46 mouse cellular contexts compared by ENCODE assay signal in genomic region chr16:4984717-4985116, GRCm38 (mm10). TPM values are rescaled to one million over a fixed set of nuclear protein-coding genes. Genes with fewer than 3 reads are reported as not detected.
"Had no signal": no experiment of that assay in that cellular context is flagged by ENCODE, and none has a peak within 500 bp of the region (broad histone marks: within the 10 kb centered on the region; RNA-seq: fewer than 3 reads in every experiment).

No protein-coding gene starts in this region.

- H3K4me3 ChIP-seq: limb, embryonic 10.5 days; limb, embryonic 12.5 days; limb, embryonic 13.5 days; limb, embryonic 15.5 days; liver, embryonic 12.5 days; liver, embryonic 13.5 days; liver, embryonic 15.5 days; lung, embryonic 15.5 days; megakaryocyte, embryonic 14.5 days; midbrain, embryonic 10.5 days; midbrain, embryonic 12.5 days; midbrain, embryonic 13.5 days; midbrain, embryonic 15.5 days; myocyte; neural tube, embryonic 12.5 days had no signal

- DNase-seq: left cerebral cortex, postnatal 4 days; liver; liver, embryonic 13.5 days; liver, postnatal 0 days; lung, adult 18-20 months; lung, adult 2 months; lung, embryonic 14.5 days; lung, postnatal 10 days; lung, postnatal 14 days; lung, postnatal 36 days; lung, postnatal 4 days; midbrain, embryonic 14.5 days had no signal

- ATAC-seq: liver, embryonic 12.5 days; liver, postnatal 0 days; lung, postnatal 0 days; midbrain, embryonic 13.5 days; midbrain, embryonic 15.5 days; midbrain, embryonic 16.5 days had no signal

- H3K27ac ChIP-seq: limb, embryonic 10.5 days; limb, embryonic 12.5 days; limb, embryonic 13.5 days; limb, embryonic 15.5 days; liver, embryonic 12.5 days; liver, embryonic 13.5 days; liver, embryonic 14.5 days; liver, embryonic 15.5 days; lung, embryonic 15.5 days; macrophage; midbrain, embryonic 10.5 days; midbrain, embryonic 12.5 days; midbrain, embryonic 13.5 days; midbrain, embryonic 15.5 days; neural tube, embryonic 12.5 days had no signal

RNA-seq across cellular contexts. Expression of gene Sept12, which starts 12.9 kb away (rescaled TPM):
- total RNA-seq: left cerebral cortex, postnatal 10 days; left cerebral cortex, postnatal 14 days; left cerebral cortex, postnatal 25 days; left cerebral cortex, postnatal 36 days; left cerebral cortex, postnatal 4 days; liver, adult 2 months; megakaryocyte progenitor cell, adult 5-6 weeks; megakaryocyte, adult 5-6 weeks; megakaryocyte-erythroid progenitor cell, adult 5-6 weeks; midbrain, postnatal 0 days; monocyte, adult 5-6 weeks had no signal
- polyA plus RNA-seq: limb, embryonic 10.5 days; limb, embryonic 11.5 days; limb, embryonic 13.5 days; limb, embryonic 15.5 days; liver, adult 2 months; liver, embryonic 11.5 days; liver, embryonic 12.5 days; liver, embryonic 13.5 days; liver, embryonic 15.5 days; liver, embryonic 16.5 days; liver, postnatal 0 days; lung, adult 2 months; lung, embryonic 16.5 days; macrophage; midbrain, embryonic 10.5 days; midbrain, embryonic 11.5 days; midbrain, embryonic 12.5 days; midbrain, embryonic 13.5 days; midbrain, embryonic 14.5 days; midbrain, embryonic 15.5 days; midbrain, embryonic 16.5 days; midbrain, postnatal 0 days; neural tube, embryonic 11.5 days; neural tube, embryonic 12.5 days had no signal

RNA-seq across cellular contexts. Expression of gene Smim22, which starts 22.4 kb away (rescaled TPM):
- total RNA-seq: left cerebral cortex, postnatal 10 days; left cerebral cortex, postnatal 14 days; left cerebral cortex, postnatal 25 days; left cerebral cortex, postnatal 36 days; left cerebral cortex, postnatal 4 days; megakaryocyte progenitor cell, adult 5-6 weeks; megakaryocyte, adult 5-6 weeks; megakaryocyte-erythroid progenitor cell, adult 5-6 weeks; midbrain, postnatal 0 days; monocyte, adult 5-6 weeks had no signal
- polyA plus RNA-seq: macrophage; midbrain, embryonic 11.5 days; midbrain, embryonic 12.5 days; midbrain, embryonic 14.5 days; midbrain, postnatal 0 days; neural tube, embryonic 11.5 days; neural tube, embryonic 12.5 days had no signal
